ENCODE assay signal across 29 mouse cellular contexts in the genomic region with DNA sequence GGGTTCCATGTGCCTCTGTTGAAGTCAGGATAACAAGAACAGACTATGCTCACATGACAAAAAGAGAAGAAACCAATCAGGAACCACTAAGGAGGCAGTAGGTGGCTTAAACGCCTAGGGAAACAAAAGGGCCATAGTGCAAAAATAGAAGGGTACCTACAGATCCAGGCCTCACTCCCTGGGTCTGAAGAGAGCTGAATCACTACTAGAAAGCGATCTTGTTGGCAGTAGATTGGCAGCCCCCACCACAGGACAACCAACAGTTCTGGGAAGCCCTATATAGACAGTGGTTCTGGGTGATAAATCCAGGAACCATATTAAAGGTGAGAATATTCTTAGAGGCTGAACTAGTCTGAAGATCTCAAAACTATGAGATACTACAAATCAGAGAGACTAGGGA.
"Had no signal": no experiment of that assay in that cellular context is flagged by ENCODE, and none has a peak within 500 bp of the region (broad histone marks: within the 10 kb centered on the region; RNA-seq: fewer than 3 reads in every experiment).

No protein-coding gene starts in this region.

- H3K27me3 ChIP-seq: heart, embryonic 15.5 days; hindbrain, embryonic 12.5 days; hindbrain, embryonic 15.5 days; intestine, embryonic 15.5 days; kidney, embryonic 15.5 days had no signal

- H3K9me3 ChIP-seq: heart, embryonic 12.5 days; heart, embryonic 15.5 days; hindbrain, embryonic 10.5 days; hindbrain, embryonic 12.5 days; hindbrain, embryonic 13.5 days; hindbrain, embryonic 15.5 days; intestine, embryonic 15.5 days; kidney, embryonic 15.5 days had no signal

- DNase-seq: heart, postnatal 10 days; heart, postnatal 14 days; heart, postnatal 4 days; kidney, adult 11 months; kidney, adult 18-20 months; kidney, adult 2 months; kidney, adult 8-10 months; kidney, adult 9 months; kidney, postnatal 10 days; kidney, postnatal 14 days; kidney, postnatal 25 days; kidney, postnatal 36 days; kidney, postnatal 4 days; layer of hippocampus, adult 9-11 months; layer of hippocampus, postnatal 36 days had no signal

- H3K4me3 ChIP-seq: heart, embryonic 12.5 days; heart, embryonic 13.5 days; heart, embryonic 15.5 days; hindbrain, embryonic 10.5 days; hindbrain, embryonic 12.5 days; hindbrain, embryonic 13.5 days; hindbrain, embryonic 15.5 days; intestine, embryonic 15.5 days; kidney, embryonic 15.5 days; layer of hippocampus, adult 2 months; left cerebral cortex, adult 2 months had no signal

- H3K27ac ChIP-seq: heart, embryonic 13.5 days; heart, embryonic 15.5 days; hindbrain, embryonic 10.5 days; hindbrain, embryonic 12.5 days; hindbrain, embryonic 13.5 days; hindbrain, embryonic 14.5 days; hindbrain, embryonic 15.5 days; hindbrain, postnatal 0 days; intestine, embryonic 15.5 days; kidney, embryonic 15.5 days; kidney, postnatal 0 days; layer of hippocampus, adult 2 months; left cerebral cortex, adult 2 months had no signal

- H3K4me1 ChIP-seq: heart, embryonic 12.5 days; heart, embryonic 13.5 days; heart, embryonic 15.5 days; hindbrain, embryonic 10.5 days; hindbrain, embryonic 12.5 days; hindbrain, embryonic 13.5 days; hindbrain, embryonic 15.5 days; intestine, embryonic 15.5 days; kidney, embryonic 15.5 days had no signal

- H3K36me3 ChIP-seq: heart, embryonic 12.5 days; heart, embryonic 13.5 days; heart, embryonic 15.5 days; hindbrain, embryonic 10.5 days; hindbrain, embryonic 12.5 days; hindbrain, embryonic 13.5 days; hindbrain, embryonic 15.5 days; intestine, embryonic 15.5 days; kidney, embryonic 15.5 days had no signal
